Mouse (Mus musculus) thymus, adult 2 months (tissue): ENCODE measurements around the gene Tacr1.

ENCODE experiments used
- CTCF ChIP-seq: fragments of 200-500 bp; IDR thresholded peaks from 2 replicates; pipeline ENCODE4 v1.5.1; 2012; ENCODE audit warnings: mild to moderate bottlenecking, control low read depth, low read length, moderate library complexity, borderline replicate concordance; ENCODE audit not compliant: control insufficient read depth, poor library complexity, insufficient read depth; ENCODE audit errors: extremely low read depth
- POLR2A ChIP-seq: fragments of 200-500 bp; IDR thresholded peaks from 2 replicates; pipeline ENCODE4 v1.6.1; 2012; ENCODE audit warnings: mild to moderate bottlenecking, low read length, control low read depth, moderate library complexity; ENCODE audit not compliant: control insufficient read depth, poor library complexity, insufficient read depth; ENCODE audit errors: extremely low read depth

DNA sequence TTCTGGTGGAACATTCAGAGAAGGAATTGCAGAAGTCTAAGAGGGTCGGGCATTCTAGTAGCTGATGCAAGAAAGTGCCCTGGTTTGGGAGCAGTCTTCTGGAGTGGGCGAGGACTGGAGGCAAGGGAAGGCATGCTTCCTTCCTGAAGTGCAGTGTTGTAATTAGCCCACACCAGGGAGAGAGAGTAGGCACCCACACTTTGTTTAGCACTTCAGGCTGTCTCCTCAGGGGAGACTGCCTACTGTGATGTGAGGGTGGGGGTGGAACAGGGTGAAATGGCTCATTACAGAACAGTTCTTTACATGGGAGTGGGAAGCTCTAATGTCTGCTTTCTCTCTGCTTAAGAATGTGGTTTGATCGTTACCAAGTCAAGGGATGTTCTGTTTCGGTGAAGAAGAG lies 35.0 kb downstream of the Tacr1 start:
- no peak for TF ChIP-seq POLR2A
- no peak for TF ChIP-seq CTCF
